Mouse (Mus musculus): Measurements from ENCODE around the gene Mageb5. TPM values are rescaled to one million over a fixed set of nuclear protein-coding genes. Genes with fewer than 3 reads are reported as not detected.
"Not testable (repeated sequence)": the region's sequence is repeated elsewhere in the genome, so short reads cannot be mapped to it uniquely, and the experiment has no call there.

Gene Mageb5
- polyA plus RNA-seq (2014; fragmentation: Nextera tagmentation; extraction: Ambion mirVana) = not detected in 2 replicates

DNA sequence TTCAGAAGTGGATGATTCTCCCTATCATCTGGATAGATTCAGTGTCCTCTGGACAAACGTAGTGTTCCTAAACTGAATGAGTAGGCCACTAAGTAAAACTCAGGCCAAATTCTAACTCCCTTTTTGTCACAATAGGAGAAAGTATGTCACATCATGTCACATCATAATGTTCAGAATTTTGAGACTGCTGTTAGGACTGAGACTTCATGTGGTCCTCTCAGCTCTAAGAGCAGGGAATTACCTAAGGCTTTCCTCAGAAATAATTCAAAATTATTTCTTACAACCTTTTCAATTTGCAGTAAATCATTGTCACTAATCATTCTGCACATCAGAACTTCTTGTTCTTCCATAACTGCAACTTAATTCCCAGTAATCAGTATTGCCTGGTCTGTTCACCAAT is at the start of gene Mageb5:
Mageb5 (minus strand) TSS at position 101 of the 400 bp plus-strand sequence.
- 82% methylated on average over 1 of the region's 1 CpGs for WGBS
- not testable (repeated sequence) for H3K4me1 ChIP-seq (ENCODE audit: control insufficient read depth, insufficient read depth, low read length); H3K9me3 ChIP-seq (ENCODE audit: control insufficient read depth, low read length); H3K27me3 ChIP-seq (ENCODE audit: control insufficient read depth, insufficient read depth, low read length); H3K36me3 ChIP-seq (ENCODE audit: control insufficient read depth, insufficient read depth, low read length); H3K9ac ChIP-seq (ENCODE audit: low read depth, low read length); ATAC-seq (ENCODE audit: low FRiP score, low TSS enrichment); H3K4me3 ChIP-seq (ENCODE audit: low read length); H3K27ac ChIP-seq (ENCODE audit: low read depth, low read length); H3K4me2 ChIP-seq (replicated peaks; ENCODE audit: low read depth, low read length)

DNA sequence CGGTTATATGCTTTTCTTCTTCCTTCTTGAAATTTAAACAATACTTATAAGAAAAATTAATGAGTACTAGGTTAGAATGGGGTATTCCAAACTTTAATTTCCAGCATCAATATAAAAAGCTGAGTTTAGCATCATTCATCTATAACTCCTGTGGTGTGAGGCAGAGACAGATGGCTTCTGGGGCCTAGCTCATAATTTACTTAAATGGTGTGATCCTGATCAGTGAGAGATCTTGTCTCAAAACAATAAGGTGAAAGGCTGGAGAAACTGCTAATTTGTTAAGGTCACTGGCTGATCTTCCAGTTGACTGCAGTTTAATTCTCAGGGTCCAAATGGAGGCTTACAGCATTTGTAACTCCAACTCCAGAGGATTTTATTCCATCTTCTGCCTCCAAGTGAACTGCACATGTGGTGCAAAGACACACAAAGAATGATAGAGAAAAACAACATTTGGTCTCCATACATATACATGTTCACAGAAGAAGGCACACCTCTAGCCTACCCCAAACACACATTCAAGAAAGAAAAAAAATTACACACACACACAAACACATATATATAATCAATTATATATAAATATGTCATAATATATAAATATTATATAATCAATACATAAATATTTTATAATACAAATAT is 23.1 kb downstream of the Mageb5 start:
- not testable (repeated sequence) for H3K4me2 ChIP-seq (replicated peaks; ENCODE audit: low read depth, low read length); H3K4me3 ChIP-seq (ENCODE audit: low read length); ATAC-seq (ENCODE audit: low FRiP score, low TSS enrichment); H3K27ac ChIP-seq (ENCODE audit: low read depth, low read length); H3K9me3 ChIP-seq (ENCODE audit: control insufficient read depth, low read length); H3K4me1 ChIP-seq (ENCODE audit: control insufficient read depth, insufficient read depth, low read length); H3K27me3 ChIP-seq (ENCODE audit: control insufficient read depth, insufficient read depth, low read length); H3K9ac ChIP-seq (ENCODE audit: low read depth, low read length); H3K36me3 ChIP-seq (ENCODE audit: control insufficient read depth, insufficient read depth, low read length)
- WGBS = no CpG with 5 or more reads among the region's 1 CpGs

Other genes with a start within 250 kb of the Mageb5 start
- gene 1700084M14Rik, start 207.1 kb downstream of the Mageb5 start, polyA plus RNA-seq (2014; fragmentation: Nextera tagmentation; extraction: Ambion mirVana) = not detected in 2 replicates
- gene Gm14781, start 150.8 kb downstream of the Mageb5 start, polyA plus RNA-seq (2014; fragmentation: Nextera tagmentation; extraction: Ambion mirVana) = not detected in 2 replicates
- not detected in 2 replicates for gene Mageb1, start 233.3 kb upstream of the Mageb5 start, polyA plus RNA-seq (2014; fragmentation: Nextera tagmentation; extraction: Ambion mirVana)